Mouse (Mus musculus) urinary bladder, adult 18-20 months (tissue): ENCODE measurements around the gene Slc22a22.
"Not testable (repeated sequence)": the region's sequence is repeated elsewhere in the genome, so short reads cannot be mapped to it uniquely, and the experiment has no call there.

ENCODE experiments used
- DNase-seq, 2 experiments: peaks; one replicate each; pipeline ENCODE4 v3.0.0; 2022; ENCODE audit warnings: low spot score in 2 of 2, mixed read lengths in 2 of 2

Slc22a22 gene

GRCm38 (mm10) chr15:57380381-57380780, 97.0 kb downstream of the Slc22a22 start:
- no peak for DNase-seq

- DNase-seq, result no peak
Observed at GRCm38 (mm10) chr15:57366446-57366845, 111.0 kb downstream of the Slc22a22 start.

- DNase-seq, result no peak
Observed at GRCm38 (mm10) chr15:57355278-57355677, 122.1 kb downstream of the Slc22a22 start.

- no peak for DNase-seq
Observed at GRCm38 (mm10) chr15:57340499-57340898, 136.9 kb downstream of the Slc22a22 start.

- DNase-seq, result no peak
Observed at GRCm38 (mm10) chr15:57331326-57331725, 146.1 kb downstream of the Slc22a22 start.

GRCm38 (mm10) chr15:57318001-57318400, 159.4 kb downstream of the Slc22a22 start:
- DNase-seq, result no peak

- DNase-seq, result no peak
Observed at GRCm38 (mm10) chr15:57316486-57316885, 160.9 kb downstream of the Slc22a22 start.

GRCm38 (mm10) chr15:57302710-57303109, 174.7 kb downstream of the Slc22a22 start:
- DNase-seq, result no peak

- no peak for DNase-seq
Observed at GRCm38 (mm10) chr15:57278505-57278904, 198.9 kb downstream of the Slc22a22 start.

- no peak for DNase-seq
Observed at GRCm38 (mm10) chr15:57276411-57276810, 201.0 kb downstream of the Slc22a22 start.

- not testable (repeated sequence) for DNase-seq
Observed at GRCm38 (mm10) chr15:57240061-57240460, 237.4 kb downstream of the Slc22a22 start.

- no peak for DNase-seq
Observed at GRCm38 (mm10) chr15:57230439-57230838, 247.0 kb downstream of the Slc22a22 start.

GRCm38 (mm10) chr15:57205315-57205714, 272.1 kb downstream of the Slc22a22 start:
- no peak for DNase-seq

GRCm38 (mm10) chr15:57204444-57204930, 272.9 kb downstream of the Slc22a22 start:
- no peak for DNase-seq
